Mouse (Mus musculus): Measurements from ENCODE around the gene Mettl2. TPM values are rescaled to one million over a fixed set of nuclear protein-coding genes. Genes with fewer than 3 reads are reported as not detected.
"Not testable (repeated sequence)": the region's sequence is repeated elsewhere in the genome, so short reads cannot be mapped to it uniquely, and the experiment has no call there.

The Mettl2 gene
- polyA plus RNA-seq (2014; fragmentation: Nextera tagmentation; extraction: Ambion mirVana) = 45.4 and 52.3 TPM in 2 replicates

GRCm38 (mm10) chr11:105125735-105126519 is at the start of gene Mettl2:
Mettl2 (plus strand) TSS chr11:105126425.
- WGBS = 5% methylated on average over 36 of the region's 38 CpGs
- ATAC-seq (ENCODE audit: low FRiP score, low TSS enrichment) = peak; percentile 91
- Histone ChIP-seq H3K4me3 (ENCODE audit: low read length) (peak within 1 kb of the TSS; percentile 100), H3K4me1 (ENCODE audit: control insufficient read depth, insufficient read depth, low read length) (peaks cover 10% of the 10 kb centered on the region), H3K36me3 (ENCODE audit: control insufficient read depth, insufficient read depth, low read length) (peaks cover 19% of the 10 kb centered on the region), H3K27ac (ENCODE audit: low read depth, low read length) (0 out of 2 replicates have a peak within 1 kb of the TSS, but pooled peaks have one; percentile 42), H3K4me2 (replicated peaks; ENCODE audit: low read depth, low read length) (peak within 1 kb of the TSS; percentile 79), H3K9me3 (ENCODE audit: control insufficient read depth, low read length) (no peaks in the 10 kb centered on the region), H3K9ac (ENCODE audit: low read depth, low read length) (peak within 1 kb of the TSS; percentile 72), H3K27me3 (ENCODE audit: control insufficient read depth, insufficient read depth, low read length) (no peaks in the 10 kb centered on the region)

- not testable (repeated sequence) for H3K9me3 ChIP-seq (ENCODE audit: control insufficient read depth, low read length); H3K27ac ChIP-seq (ENCODE audit: low read depth, low read length); H3K4me2 ChIP-seq (replicated peaks; ENCODE audit: low read depth, low read length); H3K27me3 ChIP-seq (ENCODE audit: control insufficient read depth, insufficient read depth, low read length); H3K4me1 ChIP-seq (ENCODE audit: control insufficient read depth, insufficient read depth, low read length); ATAC-seq (ENCODE audit: low FRiP score, low TSS enrichment); H3K4me3 ChIP-seq (ENCODE audit: low read length); H3K36me3 ChIP-seq (ENCODE audit: control insufficient read depth, insufficient read depth, low read length); H3K9ac ChIP-seq (ENCODE audit: low read depth, low read length)
- WGBS = 84% methylated on average over 22 of the region's 22 CpGs
Observed at GRCm38 (mm10) chr11:105112448-105112847, 13.8 kb upstream of the Mettl2 start.

GRCm38 (mm10) chr11:105117814-105118213 is 8.4 kb upstream of the Mettl2 start:
- Histone ChIP-seq H3K27ac (ENCODE audit: low read depth, low read length) (no peak overlapping the region), H3K4me2 (replicated peaks; ENCODE audit: low read depth, low read length) (no peak overlapping the region), H3K27me3 (ENCODE audit: control insufficient read depth, insufficient read depth, low read length) (no peaks in the 10 kb centered on the region), H3K9me3 (ENCODE audit: control insufficient read depth, low read length) (no peaks in the 10 kb centered on the region), H3K36me3 (ENCODE audit: control insufficient read depth, insufficient read depth, low read length) (no peaks in the 10 kb centered on the region), H3K4me3 (ENCODE audit: low read length) (no peak overlapping the region), H3K9ac (ENCODE audit: low read depth, low read length) (no peak overlapping the region), H3K4me1 (ENCODE audit: control insufficient read depth, insufficient read depth, low read length) (no peaks in the 10 kb centered on the region)
- ATAC-seq (ENCODE audit: low FRiP score, low TSS enrichment) = no peak
- WGBS = 86% methylated on average over 7 of the region's 7 CpGs

- Histone ChIP-seq H3K4me3 (ENCODE audit: low read length) (no peak overlapping the region), H3K36me3 (ENCODE audit: control insufficient read depth, insufficient read depth, low read length) (no peaks in the 10 kb centered on the region), H3K27ac (ENCODE audit: low read depth, low read length) (no peak overlapping the region), H3K27me3 (ENCODE audit: control insufficient read depth, insufficient read depth, low read length) (no peaks in the 10 kb centered on the region), H3K4me2 (replicated peaks; ENCODE audit: low read depth, low read length) (no peak overlapping the region), H3K9ac (ENCODE audit: low read depth, low read length) (no peak overlapping the region), H3K4me1 (ENCODE audit: control insufficient read depth, insufficient read depth, low read length) (no peaks in the 10 kb centered on the region), H3K9me3 (ENCODE audit: control insufficient read depth, low read length) (no peaks in the 10 kb centered on the region)
- ATAC-seq (ENCODE audit: low FRiP score, low TSS enrichment) = no peak
- 15% methylated on average over 4 of the region's 4 CpGs for WGBS
Observed at GRCm38 (mm10) chr11:105120551-105121061, 5.6 kb upstream of the Mettl2 start.

- 73% methylated on average over 5 of the region's 5 CpGs for WGBS
- not testable (repeated sequence) for H3K36me3 ChIP-seq (ENCODE audit: control insufficient read depth, insufficient read depth, low read length); ATAC-seq (ENCODE audit: low FRiP score, low TSS enrichment)
Observed at GRCm38 (mm10) chr11:105121792-105122191, 4.4 kb upstream of the Mettl2 start.

GRCm38 (mm10) chr11:105123986-105124385 is 2.2 kb upstream of the Mettl2 start:
- Histone ChIP-seq H3K27ac (ENCODE audit: low read depth, low read length) (no peak overlapping the region), H3K9ac (ENCODE audit: low read depth, low read length) (no peak overlapping the region), H3K36me3 (ENCODE audit: control insufficient read depth, insufficient read depth, low read length) (peaks cover 4% of the 10 kb centered on the region), H3K9me3 (ENCODE audit: control insufficient read depth, low read length) (no peaks in the 10 kb centered on the region), H3K4me3 (ENCODE audit: low read length) (no peak overlapping the region), H3K4me2 (replicated peaks; ENCODE audit: low read depth, low read length) (no peak overlapping the region), H3K27me3 (ENCODE audit: control insufficient read depth, insufficient read depth, low read length) (no peaks in the 10 kb centered on the region), H3K4me1 (ENCODE audit: control insufficient read depth, insufficient read depth, low read length) (peaks cover 10% of the 10 kb centered on the region)
- 5% methylated on average over 9 of the region's 9 CpGs for WGBS
- ATAC-seq (ENCODE audit: low FRiP score, low TSS enrichment) = peak; percentile 63

More at GRCm38 (mm10) chr11:105121792-105122191, 4.4 kb upstream of the Mettl2 start:
- not testable (repeated sequence) for H3K4me1 ChIP-seq (ENCODE audit: control insufficient read depth, insufficient read depth, low read length); H3K27ac ChIP-seq (ENCODE audit: low read depth, low read length); H3K9me3 ChIP-seq (ENCODE audit: control insufficient read depth, low read length); H3K9ac ChIP-seq (ENCODE audit: low read depth, low read length); H3K27me3 ChIP-seq (ENCODE audit: control insufficient read depth, insufficient read depth, low read length); H3K4me3 ChIP-seq (ENCODE audit: low read length); H3K4me2 ChIP-seq (replicated peaks; ENCODE audit: low read depth, low read length)

- Histone ChIP-seq H3K27me3 (ENCODE audit: control insufficient read depth, insufficient read depth, low read length) (no peaks in the 10 kb centered on the region), H3K4me1 (ENCODE audit: control insufficient read depth, insufficient read depth, low read length) (peaks cover 10% of the 10 kb centered on the region), H3K4me2 (replicated peaks; ENCODE audit: low read depth, low read length) (peak overlapping the region; percentile 79), H3K36me3 (ENCODE audit: control insufficient read depth, insufficient read depth, low read length) (peaks cover 23% of the 10 kb centered on the region), H3K27ac (ENCODE audit: low read depth, low read length) (no peak overlapping the region), H3K4me3 (ENCODE audit: low read length) (peak overlapping the region; percentile 100), H3K9me3 (ENCODE audit: control insufficient read depth, low read length) (no peaks in the 10 kb centered on the region), H3K9ac (ENCODE audit: low read depth, low read length) (peak overlapping the region; percentile 72)
- 0 out of 2 replicates have a peak, but pooled peaks have one; percentile 5 for ATAC-seq (ENCODE audit: low FRiP score, low TSS enrichment)
- 1% methylated on average over 47 of the region's 49 CpGs for WGBS
Observed at GRCm38 (mm10) chr11:105126520-105127029, 350 bp downstream of the Mettl2 start.

GRCm38 (mm10) chr11:105135692-105136091 is 9.5 kb downstream of the Mettl2 start:
- no peak overlapping the region for H3K4me2 ChIP-seq (replicated peaks; ENCODE audit: low read depth, low read length)
- WGBS = 92% methylated on average over 7 of the region's 7 CpGs

GRCm38 (mm10) chr11:105137255-105137654 is 11.0 kb downstream of the Mettl2 start:
- H3K27ac ChIP-seq (ENCODE audit: low read depth, low read length); H3K4me2 ChIP-seq (replicated peaks; ENCODE audit: low read depth, low read length); H3K9ac ChIP-seq (ENCODE audit: low read depth, low read length); H3K27me3 ChIP-seq (ENCODE audit: control insufficient read depth, insufficient read depth, low read length); ATAC-seq (ENCODE audit: low FRiP score, low TSS enrichment); H3K4me1 ChIP-seq (ENCODE audit: control insufficient read depth, insufficient read depth, low read length); H3K4me3 ChIP-seq (ENCODE audit: low read length); H3K9me3 ChIP-seq (ENCODE audit: control insufficient read depth, low read length): not testable (repeated sequence)
- H3K36me3 ChIP-seq (ENCODE audit: control insufficient read depth, insufficient read depth, low read length) = peaks cover 83% of the 10 kb centered on the region
- WGBS = 90% methylated on average over 2 of the region's 2 CpGs

More at GRCm38 (mm10) chr11:105135692-105136091, 9.5 kb downstream of the Mettl2 start:
- no peak for ATAC-seq (ENCODE audit: low FRiP score, low TSS enrichment)
- no peaks in the 10 kb centered on the region for H3K4me1 ChIP-seq (ENCODE audit: control insufficient read depth, insufficient read depth, low read length)
- H3K9me3 ChIP-seq (ENCODE audit: control insufficient read depth, low read length) = no peaks in the 10 kb centered on the region
- H3K4me3 ChIP-seq (ENCODE audit: low read length) = no peak overlapping the region
- no peaks in the 10 kb centered on the region for H3K27me3 ChIP-seq (ENCODE audit: control insufficient read depth, insufficient read depth, low read length)
- H3K27ac ChIP-seq (ENCODE audit: low read depth, low read length) = no peak overlapping the region
- H3K9ac ChIP-seq (ENCODE audit: low read depth, low read length) = no peak overlapping the region
- peaks cover 92% of the 10 kb centered on the region for H3K36me3 ChIP-seq (ENCODE audit: control insufficient read depth, insufficient read depth, low read length)
